Mouse (Mus musculus) activated CD4-positive, CD25-positive, alpha-beta regulatory T cell, adult 4 months (primary cell): Measurements from ENCODE around the gene Gla. TPM values are rescaled to one million over a fixed set of nuclear protein-coding genes. Genes with fewer than 3 reads are reported as not detected.
A peak's percentile ranks its signal among the peaks of the same experiment; 100 is the strongest.

Source experiments
- ATAC-seq: one replicate; pipeline ENCODE4 v1.8.0; 2017
- polyA plus RNA-seq, 2 experiments: library from polyadenylated mRNA; unstranded; fragments of 100-300 nt; shearing (Covaris generic); gene quantifications; one replicate each; pipeline ENCODE4 v1.2.1; 2017

Gla gene
- polyA plus RNA-seq, result 1 to 10 TPM; 4.6 to 5.0 TPM

- ATAC-seq, result peak; percentile 93
These were observed at the start of gene Gla, which contains the start of gene Hnrnph2 for GRCm38 (mm10) chrX:134600659-134601379. Gene Gla, minus strand, starts transcription at chrX:134601125. Gene Hnrnph2, plus strand, starts transcription at chrX:134601179.

- ATAC-seq, result peak; percentile 71
These were observed 47.2 kb upstream of the Gla start for GRCm38 (mm10) chrX:134648031-134648692.

- no peak for ATAC-seq
These were observed 46.5 kb upstream of the Gla start for GRCm38 (mm10) chrX:134647421-134647820.

GRCm38 (mm10) chrX:134646338-134646737 lies 45.4 kb upstream of the Gla start:
- ATAC-seq, result no peak

GRCm38 (mm10) chrX:134641000-134641760 lies 40.3 kb upstream of the Gla start:
- ATAC-seq, result peak; percentile 96

- ATAC-seq, result no peak
These were observed 34.9 kb upstream of the Gla start for GRCm38 (mm10) chrX:134635860-134636259.

GRCm38 (mm10) chrX:134635111-134635510 lies 34.2 kb upstream of the Gla start:
- ATAC-seq, result no peak

- ATAC-seq, result no peak
These were observed 31.8 kb upstream of the Gla start for GRCm38 (mm10) chrX:134632710-134633109.

GRCm38 (mm10) chrX:134628200-134628599 lies 27.3 kb upstream of the Gla start:
- ATAC-seq, result no peak

GRCm38 (mm10) chrX:134623350-134623749 lies 22.4 kb upstream of the Gla start:
- ATAC-seq, result no peak

GRCm38 (mm10) chrX:134621685-134622084 lies 20.8 kb upstream of the Gla start:
- ATAC-seq, result no peak

GRCm38 (mm10) chrX:134620254-134620865 lies 19.4 kb upstream of the Gla start:
- no peak for ATAC-seq

- ATAC-seq, result no peak
These were observed 18.8 kb upstream of the Gla start for GRCm38 (mm10) chrX:134619695-134620094.

GRCm38 (mm10) chrX:134614306-134614705 lies 13.4 kb upstream of the Gla start:
- no peak for ATAC-seq

GRCm38 (mm10) chrX:134612285-134612959 lies 11.5 kb upstream of the Gla start:
- ATAC-seq, result no peak

GRCm38 (mm10) chrX:134610984-134611383 lies 10.1 kb upstream of the Gla start:
- no peak for ATAC-seq

- ATAC-seq, result peak; percentile 83
These were observed 8.5 kb upstream of the Gla start for GRCm38 (mm10) chrX:134609472-134609871.

GRCm38 (mm10) chrX:134601380-134602120 lies 625 bp upstream of the Gla start:
- ATAC-seq, result peak; percentile 19

- ATAC-seq, result no peak
These were observed 881 bp downstream of the Gla start for GRCm38 (mm10) chrX:134599922-134600565.

- ATAC-seq, result no peak
These were observed 11.1 kb downstream of the Gla start for GRCm38 (mm10) chrX:134589836-134590235.

GRCm38 (mm10) chrX:134588997-134589396 lies 11.9 kb downstream of the Gla start:
- no peak for ATAC-seq
